Comparison of ENCODE assay signal across 19 mouse cellular contexts in the genomic region with DNA sequence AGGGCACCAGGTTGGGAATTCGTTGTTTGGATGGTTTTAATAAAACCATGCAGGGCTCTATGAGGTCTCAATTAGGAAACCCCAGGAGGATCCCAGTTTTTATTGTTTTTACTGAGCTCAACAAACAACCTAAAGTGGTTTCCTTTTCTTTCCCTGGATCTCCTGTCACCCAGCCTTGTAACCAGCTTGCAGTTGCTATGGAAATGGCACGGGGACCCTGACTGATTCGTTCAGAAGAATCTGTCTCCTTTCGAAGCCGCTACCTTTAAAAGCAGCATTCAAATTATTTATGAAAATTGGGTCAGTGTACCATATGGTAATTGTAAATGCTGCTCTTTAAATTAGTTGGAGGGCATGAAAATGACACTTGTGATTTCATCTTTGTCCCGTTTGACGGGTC.
"Had no signal": no experiment of that assay in that cellular context is flagged by ENCODE, and none has a peak within 500 bp of the region (broad histone marks: within the 10 kb centered on the region; RNA-seq: fewer than 3 reads in every experiment).

No protein-coding gene starts in this region.

- H3K9me3 ChIP-seq: limb, embryonic 12.5 days; limb, embryonic 15.5 days; midbrain, embryonic 10.5 days; stomach, embryonic 15.5 days had no signal

- H3K4me3 ChIP-seq: limb, embryonic 12.5 days; limb, embryonic 15.5 days; midbrain, embryonic 10.5 days; stomach, embryonic 15.5 days had no signal

- H3K27me3 ChIP-seq: limb, embryonic 12.5 days; limb, embryonic 15.5 days; stomach, embryonic 15.5 days had no signal

- DNase-seq: kidney, adult 18-20 months; kidney, adult 9 months; kidney, postnatal 14 days; kidney, postnatal 4 days; left cerebral cortex, postnatal 4 days; liver, postnatal 0 days; lung, embryonic 14.5 days; right cerebral cortex, postnatal 25 days; spleen, adult 18-20 months; thymus, postnatal 25 days had no signal

- H3K9ac ChIP-seq: limb, embryonic 12.5 days; limb, embryonic 15.5 days; liver, embryonic 14.5 days; liver, postnatal 0 days; lung, embryonic 14.5 days; stomach, embryonic 15.5 days had no signal

- H3K36me3 ChIP-seq: limb, embryonic 12.5 days; limb, embryonic 15.5 days; midbrain, embryonic 10.5 days; stomach, embryonic 15.5 days had no signal

- ATAC-seq: liver, postnatal 0 days; lung, postnatal 0 days; midbrain, embryonic 16.5 days had no signal

- H3K27ac ChIP-seq: limb, embryonic 12.5 days; limb, embryonic 15.5 days; liver, embryonic 14.5 days; macrophage; midbrain, embryonic 10.5 days; stomach, embryonic 15.5 days had no signal

- H3K4me1 ChIP-seq: midbrain, embryonic 10.5 days; stomach, embryonic 15.5 days had no signal

- H3K4me2 ChIP-seq: limb, embryonic 12.5 days; limb, embryonic 15.5 days; liver, embryonic 11.5 days; lung, embryonic 14.5 days; stomach, embryonic 15.5 days had no signal
